Mouse (Mus musculus) kidney, adult 18-20 months (tissue): ENCODE data around the gene Trim9.

Source experiments
- DNase-seq: peaks from one replicate; pipeline ENCODE4 v3.0.0; 2021

Trim9 gene

GRCm38 (mm10) chr12:70322790-70323189 lies 24.6 kb downstream of the Trim9 start:
- no peak for DNase-seq

- DNase-seq = no peak
Measured at GRCm38 (mm10) chr12:70316147-70316546, 31.3 kb downstream of the Trim9 start.

- DNase-seq = no peak
Measured at GRCm38 (mm10) chr12:70307881-70308280, 39.5 kb downstream of the Trim9 start.

- DNase-seq = no peak
Measured at GRCm38 (mm10) chr12:70307062-70307461, 40.4 kb downstream of the Trim9 start.

- DNase-seq = no peak
Measured at GRCm38 (mm10) chr12:70304014-70304413, 43.4 kb downstream of the Trim9 start.

GRCm38 (mm10) chr12:70303525-70303924 lies 43.9 kb downstream of the Trim9 start:
- DNase-seq = no peak

GRCm38 (mm10) chr12:70302022-70302720 lies 45.2 kb downstream of the Trim9 start:
- DNase-seq = no peak

- DNase-seq = no peak
Measured at GRCm38 (mm10) chr12:70293927-70294684, 53.3 kb downstream of the Trim9 start.

GRCm38 (mm10) chr12:70293165-70293926 lies 54.1 kb downstream of the Trim9 start:
- no peak for DNase-seq

- DNase-seq = no peak
Measured at GRCm38 (mm10) chr12:70285521-70285920, 61.9 kb downstream of the Trim9 start.

GRCm38 (mm10) chr12:70284979-70285378 lies 62.4 kb downstream of the Trim9 start:
- DNase-seq = no peak

GRCm38 (mm10) chr12:70283116-70283731 lies 64.2 kb downstream of the Trim9 start:
- DNase-seq = peak; percentile 20

- DNase-seq = no peak
Measured at GRCm38 (mm10) chr12:70280930-70281329, 66.5 kb downstream of the Trim9 start.

GRCm38 (mm10) chr12:70280381-70280780 lies 67.0 kb downstream of the Trim9 start:
- peak; percentile 22 for DNase-seq

- no peak for DNase-seq
Measured at GRCm38 (mm10) chr12:70277071-70277939, 70.1 kb downstream of the Trim9 start.

- DNase-seq = no peak
Measured at GRCm38 (mm10) chr12:70269724-70270123, 77.7 kb downstream of the Trim9 start.

- no peak for DNase-seq
Measured at GRCm38 (mm10) chr12:70267314-70267713, 80.1 kb downstream of the Trim9 start.

GRCm38 (mm10) chr12:70266494-70266931 lies 80.9 kb downstream of the Trim9 start:
- DNase-seq = no peak

GRCm38 (mm10) chr12:70263721-70264120 lies 83.7 kb downstream of the Trim9 start:
- no peak for DNase-seq

GRCm38 (mm10) chr12:70262271-70262953 lies 85.0 kb downstream of the Trim9 start:
- DNase-seq = no peak

- DNase-seq = no peak
Measured at GRCm38 (mm10) chr12:70251210-70251884, 96.1 kb downstream of the Trim9 start.
